Mouse (Mus musculus) embryonic facial prominence, embryonic 12.5 days (tissue): Measurements from ENCODE around the gene Slc35e3. TPM values are rescaled to one million over a fixed set of nuclear protein-coding genes. Genes with fewer than 3 reads are reported as not detected.

ENCODE experiments used
- ATAC-seq: fragments of 200-750 bp; cut with Nextera tagmentation; 2 replicates; pipeline ENCODE4 v1.8.0; 2017; ENCODE audit not compliant: insufficient number of reproducible peaks, insufficient read depth, low FRiP score, low TSS enrichment
- H3K27ac ChIP-seq: fragments of 300-500 bp; sonication (generic); 2 replicates; pipeline ENCODE4 v1.5.1; 2016; ENCODE audit warnings: mild to moderate bottlenecking
- H3K27me3 ChIP-seq: fragments of 300-500 bp; sonication (generic); 2 replicates; pipeline ENCODE4 v1.6.1; 2016; ENCODE audit warnings: mild to moderate bottlenecking, moderate library complexity
- H3K36me3 ChIP-seq: fragments of 300-500 bp; sonication (generic); 2 replicates; pipeline ENCODE4 v1.6.1; 2016; ENCODE audit warnings: mild to moderate bottlenecking
- H3K4me1 ChIP-seq: fragments of 300-500 bp; sonication (generic); 2 replicates; pipeline ENCODE4 v1.6.1; 2016
- H3K4me2 ChIP-seq: fragments of 300-500 bp; sonication (generic); replicated peaks from 2 replicates; pipeline ENCODE4 v1.6.1; 2016; ENCODE audit warnings: mild to moderate bottlenecking, moderate library complexity
- H3K4me3 ChIP-seq: fragments of 300-500 bp; sonication (generic); 2 replicates; pipeline ENCODE4 v1.5.1; 2016; ENCODE audit warnings: mild to moderate bottlenecking
- H3K9ac ChIP-seq: fragments of 300-500 bp; sonication (generic); 2 replicates; pipeline ENCODE4 v1.6.1; 2016; ENCODE audit warnings: mild to moderate bottlenecking, moderate library complexity
- H3K9me3 ChIP-seq: fragments of 300-500 bp; sonication (generic); 2 replicates; pipeline ENCODE4 v1.6.1; 2016; ENCODE audit warnings: mild to moderate bottlenecking, moderate library complexity
- WGBS: fragments of 180-500 bp; shearing (Covaris S2); methylation state at CpG from one replicate; pipeline ENCODE4 v1.1.7; 2016; 5-methylcytosine and 5-hydroxymethylcytosine counted together
- polyA plus RNA-seq: library from polyadenylated mRNA; unstranded; fragments of >200 nt; fragmentation: Nextera tagmentation; extraction: Ambion mirVana; gene quantifications from 2 replicates; pipeline ENCODE4 v1.2.1, GENCODE M21; 2016

The Slc35e3 gene
- polyA plus RNA-seq, 1 experiment from 2014 or later = 39.5 TPM

DNA sequence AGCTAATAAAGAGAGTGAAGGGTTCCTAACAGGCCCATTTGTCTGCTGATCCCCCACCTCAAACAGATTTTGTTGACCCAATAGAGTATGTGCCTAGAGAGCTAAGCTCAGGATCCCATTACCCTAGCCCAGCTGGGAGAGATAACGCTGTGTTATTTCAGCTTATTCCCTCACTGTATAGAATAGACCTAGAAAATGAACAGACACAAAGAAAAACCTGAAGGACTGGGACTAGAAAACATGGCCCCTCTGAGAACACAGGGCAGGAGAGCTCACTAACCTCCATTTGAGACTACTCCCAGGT lies 28.6 kb upstream of the Slc35e3 start:
- H3K4me1 ChIP-seq = no peaks in the 10 kb centered on the region
- H3K36me3 ChIP-seq = peaks cover 82% of the 10 kb centered on the region
- 97% methylated on average over 1 of the region's 1 CpGs for WGBS
- no peak overlapping the region for H3K4me3 ChIP-seq
- H3K27ac ChIP-seq = no peak overlapping the region
- H3K27me3 ChIP-seq = no peaks in the 10 kb centered on the region
- no peak overlapping the region for H3K9ac ChIP-seq
- no peak for ATAC-seq
- no peaks in the 10 kb centered on the region for H3K9me3 ChIP-seq
- no peak overlapping the region for H3K4me2 ChIP-seq

DNA sequence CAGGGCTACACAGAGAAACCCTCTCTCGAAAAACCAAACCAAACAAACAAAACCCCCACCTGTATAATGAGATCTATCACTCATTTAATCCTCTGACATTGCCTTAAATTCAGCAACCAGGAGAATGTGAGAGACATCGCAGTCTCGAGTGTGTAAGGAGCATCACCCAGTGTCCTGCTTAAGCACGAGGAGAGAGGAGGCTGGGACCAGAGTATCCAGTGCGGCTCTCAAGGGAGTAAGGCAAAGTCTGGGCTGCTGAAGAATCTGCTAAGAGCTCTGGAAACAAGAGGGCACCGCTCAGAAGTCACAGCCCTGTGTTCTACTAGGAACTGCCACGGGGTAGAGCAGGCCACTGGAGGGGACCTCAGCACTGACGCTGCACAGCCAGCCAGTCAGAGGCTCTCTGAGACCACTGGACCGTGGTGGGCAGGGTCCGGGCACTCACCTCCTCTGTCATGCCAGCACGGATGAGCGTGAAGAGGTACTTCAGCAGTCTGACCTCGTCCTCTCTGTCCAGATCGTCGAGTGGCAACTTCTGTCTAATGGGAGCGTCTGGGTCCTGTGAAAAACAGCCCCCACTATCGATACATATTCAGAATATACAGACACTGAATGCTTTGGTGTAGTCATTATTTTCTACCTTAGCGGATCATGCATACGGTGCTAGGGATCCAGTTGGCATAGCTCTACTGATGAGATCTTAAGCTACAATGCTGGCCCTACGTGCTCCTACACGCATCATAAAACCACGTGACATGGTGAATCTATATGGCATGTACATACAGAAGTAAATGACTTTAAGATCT lies 28.0 kb upstream of the Slc35e3 start:
- no peak overlapping the region for H3K4me2 ChIP-seq
- no peaks in the 10 kb centered on the region for H3K27me3 ChIP-seq
- 95% methylated on average over 22 of the region's 22 CpGs for WGBS
- no peaks in the 10 kb centered on the region for H3K9me3 ChIP-seq
- no peak overlapping the region for H3K4me3 ChIP-seq
- no peak overlapping the region for H3K27ac ChIP-seq
- no peak for ATAC-seq
- no peaks in the 10 kb centered on the region for H3K4me1 ChIP-seq
- no peak overlapping the region for H3K9ac ChIP-seq
- H3K36me3 ChIP-seq = peaks cover 86% of the 10 kb centered on the region

DNA sequence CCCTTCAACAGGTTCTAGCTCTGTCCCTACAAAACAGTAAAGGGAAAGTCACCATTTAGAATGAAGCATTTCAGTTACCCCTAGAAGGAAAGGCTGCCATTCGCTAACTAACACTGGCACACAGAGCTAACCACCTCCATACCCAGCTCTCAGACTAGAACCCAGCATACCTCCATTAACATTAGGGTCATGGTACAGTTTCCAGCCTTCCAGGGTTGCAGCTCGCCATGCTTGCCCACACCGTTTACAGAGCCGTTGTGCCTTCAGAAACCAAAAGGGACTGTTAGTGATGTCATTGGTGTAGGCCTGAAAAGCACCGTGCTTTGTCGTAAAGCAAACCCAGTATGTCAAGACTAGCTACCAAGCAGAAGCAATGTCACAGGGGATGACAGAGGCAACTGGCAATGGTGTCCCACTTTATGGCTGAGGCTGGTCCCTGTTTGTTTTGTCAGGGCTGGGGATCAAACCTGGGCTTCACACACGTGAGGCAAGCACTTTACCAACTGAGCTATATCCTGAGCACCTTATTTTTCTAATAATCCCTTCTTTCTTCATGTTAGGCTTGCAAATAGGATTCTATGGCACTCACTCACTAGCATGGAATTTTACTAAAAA lies 27.0 kb upstream of the Slc35e3 start:
- H3K4me1 ChIP-seq = no peaks in the 10 kb centered on the region
- WGBS = 93% methylated on average over 7 of the region's 7 CpGs
- H3K36me3 ChIP-seq = peaks cover 79% of the 10 kb centered on the region
- H3K9ac ChIP-seq = no peak overlapping the region
- no peak overlapping the region for H3K4me2 ChIP-seq
- ATAC-seq = no peak
- no peaks in the 10 kb centered on the region for H3K9me3 ChIP-seq
- H3K27me3 ChIP-seq = no peaks in the 10 kb centered on the region
- H3K27ac ChIP-seq = no peak overlapping the region
- H3K4me3 ChIP-seq = no peak overlapping the region

DNA sequence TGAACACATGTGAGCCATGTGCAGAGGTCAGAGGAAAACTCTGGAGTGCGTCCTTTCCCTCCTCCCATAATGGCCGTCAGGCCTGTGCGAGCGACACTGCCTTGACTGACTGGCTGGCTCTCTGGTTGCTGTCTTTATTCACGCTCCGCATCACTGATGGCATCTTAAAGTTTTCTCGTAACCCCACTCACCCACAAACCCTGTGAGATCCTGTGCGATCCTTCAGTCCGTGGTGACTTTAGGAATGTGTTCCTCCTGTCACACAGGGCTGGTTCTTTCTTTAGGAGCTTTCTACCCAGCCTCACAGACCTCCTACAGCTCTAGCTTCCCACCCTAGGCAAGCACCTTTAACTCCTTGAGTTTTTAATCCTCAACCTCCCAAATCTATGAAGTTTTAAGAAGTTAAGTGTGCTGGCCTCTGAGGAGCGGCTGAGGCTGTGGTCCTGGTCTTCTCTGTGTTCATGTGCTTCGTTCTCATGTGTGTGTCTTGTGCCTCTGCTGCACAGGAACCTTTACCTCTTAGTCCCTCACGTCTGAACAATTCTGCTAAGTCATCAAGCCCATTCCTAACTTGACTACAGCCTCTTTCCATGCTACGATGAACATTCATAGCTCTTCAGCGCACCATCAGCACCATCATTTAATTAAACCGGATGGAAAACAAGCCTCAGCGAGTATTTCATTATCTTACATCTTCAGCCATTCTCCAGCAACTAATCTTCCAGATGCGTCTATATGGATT lies 26.4 kb upstream of the Slc35e3 start:
- no peaks in the 10 kb centered on the region for H3K27me3 ChIP-seq
- no peaks in the 10 kb centered on the region for H3K9me3 ChIP-seq
- peaks cover 79% of the 10 kb centered on the region for H3K36me3 ChIP-seq
- H3K4me3 ChIP-seq = no peak overlapping the region
- H3K4me1 ChIP-seq = no peaks in the 10 kb centered on the region
- no peak overlapping the region for H3K9ac ChIP-seq
- H3K4me2 ChIP-seq = no peak overlapping the region
- WGBS = 92% methylated on average over 17 of the region's 17 CpGs
- H3K27ac ChIP-seq = no peak overlapping the region
- ATAC-seq = no peak

DNA sequence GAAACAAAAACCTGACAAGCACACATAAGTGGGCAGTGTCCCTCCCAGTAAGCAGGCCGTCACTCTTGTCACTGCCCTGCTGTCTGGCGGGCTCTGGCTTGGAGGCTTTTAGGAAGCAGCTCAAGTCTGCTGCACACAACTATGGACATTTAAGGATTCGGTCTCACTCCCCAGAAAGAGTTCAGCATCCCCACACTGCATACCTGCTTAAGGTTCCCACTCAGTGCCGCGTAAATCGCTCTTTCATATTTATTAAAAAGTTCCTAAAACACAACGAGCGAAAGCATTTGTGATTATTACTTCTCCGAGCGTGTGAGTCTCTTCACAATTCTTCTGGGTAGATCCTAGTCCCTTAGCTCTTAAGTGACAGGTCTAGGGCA lies 25.0 kb upstream of the Slc35e3 start:
- H3K4me1 ChIP-seq = no peaks in the 10 kb centered on the region
- no peak overlapping the region for H3K4me2 ChIP-seq
- WGBS = 91% methylated on average over 10 of the region's 10 CpGs
- H3K27ac ChIP-seq = no peak overlapping the region
- no peak for ATAC-seq
- H3K9me3 ChIP-seq = no peaks in the 10 kb centered on the region
- no peaks in the 10 kb centered on the region for H3K27me3 ChIP-seq
- peaks cover 79% of the 10 kb centered on the region for H3K36me3 ChIP-seq
- no peak overlapping the region for H3K4me3 ChIP-seq
- no peak overlapping the region for H3K9ac ChIP-seq

DNA sequence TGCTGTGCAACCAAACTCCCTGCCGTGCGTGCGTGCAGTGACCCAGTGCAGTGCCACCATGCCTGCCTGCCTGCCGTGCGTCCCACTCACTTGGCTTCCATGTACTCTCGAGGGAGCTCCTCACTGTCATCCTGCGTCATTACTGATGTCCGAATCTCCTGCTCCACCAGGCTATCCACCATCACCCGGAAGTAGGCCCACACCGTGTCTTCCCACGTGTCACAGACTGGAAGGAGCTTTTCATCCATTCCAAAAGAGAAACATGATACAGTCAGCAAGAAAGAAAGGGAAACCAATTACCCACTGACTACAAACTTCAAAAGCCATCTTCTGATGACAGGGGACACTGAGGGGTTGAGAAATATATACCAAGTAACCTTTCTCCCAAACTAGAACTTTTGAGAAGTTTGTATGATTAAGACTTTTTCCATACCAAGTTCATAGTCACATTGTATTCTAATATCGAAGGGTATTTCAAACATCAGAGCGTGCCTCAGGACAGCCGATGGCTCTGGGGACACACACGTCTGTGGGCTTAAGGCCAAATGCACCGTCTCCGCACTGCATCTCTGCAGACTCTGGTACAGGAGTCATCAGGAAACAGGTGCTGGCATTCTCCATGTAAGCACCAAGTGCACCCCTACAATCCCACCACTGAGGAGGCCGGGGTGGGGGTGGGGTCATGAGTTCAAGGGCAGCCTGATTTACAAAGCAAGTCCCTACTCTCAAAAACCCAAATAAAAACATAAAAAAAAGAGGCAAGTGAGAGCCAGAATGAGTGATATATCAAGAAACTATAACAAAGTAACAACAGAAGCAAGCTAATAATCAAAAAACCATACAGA lies 24.3 kb upstream of the Slc35e3 start:
- Histone ChIP-seq H3K27me3 (no peaks in the 10 kb centered on the region), H3K4me3 (no peak overlapping the region), H3K27ac (no peak overlapping the region), H3K36me3 (peaks cover 79% of the 10 kb centered on the region), H3K4me1 (no peaks in the 10 kb centered on the region), H3K9me3 (no peaks in the 10 kb centered on the region), H3K9ac (no peak overlapping the region), H3K4me2 (no peak overlapping the region)
- 91% methylated on average over 18 of the region's 18 CpGs for WGBS
- no peak for ATAC-seq

DNA sequence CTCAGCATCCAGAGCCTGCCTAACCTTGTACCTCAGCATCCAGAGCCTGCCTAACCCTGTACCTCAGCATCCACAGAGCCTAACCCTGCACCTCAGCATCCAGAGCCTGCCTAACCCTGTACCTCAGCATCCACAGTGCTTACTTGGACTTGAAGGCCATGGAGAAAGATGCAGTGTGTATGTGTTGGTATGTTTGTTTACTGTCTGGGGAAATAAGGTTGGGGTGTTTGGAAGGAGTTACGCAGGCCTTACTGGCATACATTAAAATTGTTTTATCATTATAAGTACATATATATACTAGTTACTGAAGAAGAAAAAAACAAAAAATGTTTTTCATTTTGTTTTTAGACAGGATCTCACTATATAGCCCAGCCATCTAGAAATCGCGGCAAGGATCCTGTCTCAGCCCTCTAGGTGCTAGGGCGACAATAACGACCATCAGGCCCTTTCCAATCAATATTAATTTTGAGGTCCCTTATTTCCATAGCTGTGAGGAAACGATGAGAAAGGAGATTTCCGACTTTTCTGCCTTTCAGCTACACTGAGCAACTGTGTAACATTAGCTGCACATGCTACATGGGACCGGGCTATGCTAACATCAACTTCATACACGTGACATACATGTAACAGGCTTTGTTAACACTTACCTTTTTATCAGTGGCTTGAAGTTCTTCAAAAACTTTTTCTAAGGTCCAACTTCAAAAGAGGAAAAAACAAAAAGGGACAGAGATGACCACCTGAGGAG lies 23.5 kb upstream of the Slc35e3 start:
- Histone ChIP-seq H3K4me1 (no peaks in the 10 kb centered on the region), H3K4me3 (no peak overlapping the region), H3K27ac (no peak overlapping the region), H3K9me3 (no peaks in the 10 kb centered on the region), H3K4me2 (no peak overlapping the region), H3K36me3 (peaks cover 80% of the 10 kb centered on the region), H3K9ac (no peak overlapping the region), H3K27me3 (no peaks in the 10 kb centered on the region)
- no peak for ATAC-seq
- WGBS = 93% methylated on average over 9 of the region's 9 CpGs

DNA sequence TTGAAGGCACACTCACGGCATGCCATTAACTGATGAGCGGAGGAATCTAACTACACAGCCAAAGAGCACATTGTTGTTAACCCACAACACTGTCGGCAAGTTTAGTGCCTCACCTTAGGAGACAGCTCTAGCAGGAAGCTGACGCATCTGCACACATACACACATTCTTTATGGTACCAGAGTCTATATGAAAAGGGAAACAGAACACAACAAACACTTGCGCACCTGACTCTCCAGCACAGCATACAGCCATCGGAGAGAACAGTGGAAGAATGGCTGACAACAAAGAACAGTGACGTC lies 21.9 kb upstream of the Slc35e3 start:
- Histone ChIP-seq H3K4me3 (no peak overlapping the region), H3K4me2 (no peak overlapping the region), H3K4me1 (no peaks in the 10 kb centered on the region), H3K9me3 (no peaks in the 10 kb centered on the region), H3K27me3 (no peaks in the 10 kb centered on the region), H3K9ac (no peak overlapping the region), H3K27ac (no peak overlapping the region), H3K36me3 (peaks cover 78% of the 10 kb centered on the region)
- 89% methylated on average over 7 of the region's 7 CpGs for WGBS
- no peak for ATAC-seq

DNA sequence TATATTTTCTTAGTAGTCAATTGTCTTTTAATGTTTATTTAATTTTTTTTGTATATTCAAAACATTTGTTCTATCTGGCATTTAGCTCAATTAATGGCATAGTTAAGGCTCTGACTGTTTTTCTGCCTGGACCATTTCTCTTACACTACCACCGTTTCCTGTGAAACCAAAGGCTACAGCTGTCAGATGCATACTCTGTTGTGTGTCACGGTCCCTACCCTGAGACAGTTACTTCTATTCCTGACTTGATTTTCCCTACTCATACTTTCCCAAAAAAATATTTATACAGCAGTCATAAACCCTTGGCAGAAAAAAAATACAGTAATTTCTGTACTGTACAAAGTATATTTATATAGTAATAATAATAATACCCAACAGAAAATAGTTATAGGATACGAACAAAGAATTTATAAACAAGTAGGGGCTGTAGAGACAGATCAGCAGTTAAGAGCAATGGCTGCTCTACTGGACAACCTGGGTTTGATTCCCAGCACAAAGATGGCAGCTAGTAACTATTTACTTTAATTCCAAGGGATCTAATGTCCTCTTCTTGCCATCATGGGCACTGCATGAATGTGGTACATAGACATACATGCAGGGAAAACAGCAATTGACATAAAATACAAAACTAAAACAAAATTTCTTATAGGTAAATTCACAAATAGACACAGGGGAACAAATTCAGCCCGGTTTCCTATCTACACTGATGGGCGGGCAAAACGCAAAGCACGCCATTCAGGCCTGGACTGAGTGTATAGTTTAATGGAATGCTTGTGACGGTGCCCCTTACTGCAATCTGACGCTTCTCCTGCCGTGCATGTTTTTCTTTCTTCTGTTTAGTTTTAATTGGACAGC lies 21.3 kb upstream of the Slc35e3 start:
- H3K4me2 ChIP-seq = no peak overlapping the region
- no peaks in the 10 kb centered on the region for H3K27me3 ChIP-seq
- no peak for ATAC-seq
- no peak overlapping the region for H3K4me3 ChIP-seq
- H3K9me3 ChIP-seq = no peaks in the 10 kb centered on the region
- no peak overlapping the region for H3K9ac ChIP-seq
- H3K27ac ChIP-seq = no peak overlapping the region
- no peaks in the 10 kb centered on the region for H3K4me1 ChIP-seq
- peaks cover 76% of the 10 kb centered on the region for H3K36me3 ChIP-seq
- 86% methylated on average over 10 of the region's 10 CpGs for WGBS

DNA sequence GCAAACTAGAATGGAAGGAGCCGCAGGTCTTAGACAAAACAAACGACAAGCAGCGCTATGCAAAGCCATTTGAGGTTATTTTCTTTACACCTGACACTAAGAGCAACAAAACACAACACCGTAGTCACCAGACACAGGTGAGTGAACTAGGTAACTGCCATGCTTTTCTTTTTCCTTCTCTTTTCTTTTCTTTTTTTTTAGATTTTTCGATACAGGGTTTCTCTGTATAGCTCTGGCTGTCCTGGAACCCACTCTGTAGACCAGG lies 20.7 kb upstream of the Slc35e3 start:
- Histone ChIP-seq H3K4me1 (no peaks in the 10 kb centered on the region), H3K27me3 (no peaks in the 10 kb centered on the region), H3K36me3 (peaks cover 78% of the 10 kb centered on the region), H3K9me3 (no peaks in the 10 kb centered on the region), H3K4me2 (no peak overlapping the region), H3K27ac (no peak overlapping the region), H3K4me3 (no peak overlapping the region), H3K9ac (no peak overlapping the region)
- no peak for ATAC-seq
- WGBS = 95% methylated on average over 5 of the region's 5 CpGs
